Mouse (Mus musculus) adrenal gland, adult 8-10 months (tissue): ENCODE results near the gene Zfp936. TPM values are rescaled to one million over a fixed set of nuclear protein-coding genes. Genes with fewer than 3 reads are reported as not detected.
"Not testable (repeated sequence)": the region's sequence is repeated elsewhere in the genome, so short reads cannot be mapped to it uniquely, and the experiment has no call there.

Experiments used
- DNase-seq: peaks from one replicate; pipeline ENCODE4 v3.0.0; 2022
- microRNA-seq, 2 experiments: library from miRNA; unstranded; fragments of <30 nt; microRNA quantifications; one replicate each; pipeline ENCODE4 v1.2.0; 2022
- total RNA-seq, 4 experiments: library from RNA; stranded (reverse); gene quantifications; 2 replicates each; pipeline ENCODE4 v1.2.4; 2022

Zfp936 gene
- not detected for total RNA-seq

DNA sequence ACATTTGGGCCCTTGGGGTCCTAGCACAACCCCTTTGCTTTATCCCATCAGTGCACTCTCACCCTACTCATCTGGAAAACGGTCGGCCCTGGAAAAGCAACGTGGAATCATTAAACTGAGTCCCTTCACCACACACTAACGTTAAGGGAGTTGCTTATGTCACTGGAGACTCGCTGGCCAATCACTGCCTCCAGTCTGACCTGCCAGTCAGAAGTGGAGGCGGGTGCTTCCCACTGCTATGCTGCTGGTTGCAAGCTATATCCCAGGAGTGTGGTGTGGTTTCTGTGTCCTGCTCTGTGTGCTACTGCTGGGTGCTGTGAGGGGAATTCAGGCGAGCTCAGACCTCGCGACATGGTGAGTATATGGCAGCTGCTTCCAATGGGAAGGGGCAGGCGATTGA is at the start of gene Zfp936:
Gene Zfp936 (plus strand): TSS at position 301 of the 400 bp plus-strand sequence.
- not testable (repeated sequence) for DNase-seq

- DNase-seq: no peak
Observed at GRCm38 (mm10) chr7:43077831-43078230, 36.2 kb upstream of the Zfp936 start.

GRCm38 (mm10) chr7:43128691-43129090 is 14.7 kb downstream of the Zfp936 start:
- not testable (repeated sequence) for DNase-seq

- DNase-seq: not testable (repeated sequence)
Observed at GRCm38 (mm10) chr7:43164121-43164520, 50.1 kb downstream of the Zfp936 start.

DNA sequence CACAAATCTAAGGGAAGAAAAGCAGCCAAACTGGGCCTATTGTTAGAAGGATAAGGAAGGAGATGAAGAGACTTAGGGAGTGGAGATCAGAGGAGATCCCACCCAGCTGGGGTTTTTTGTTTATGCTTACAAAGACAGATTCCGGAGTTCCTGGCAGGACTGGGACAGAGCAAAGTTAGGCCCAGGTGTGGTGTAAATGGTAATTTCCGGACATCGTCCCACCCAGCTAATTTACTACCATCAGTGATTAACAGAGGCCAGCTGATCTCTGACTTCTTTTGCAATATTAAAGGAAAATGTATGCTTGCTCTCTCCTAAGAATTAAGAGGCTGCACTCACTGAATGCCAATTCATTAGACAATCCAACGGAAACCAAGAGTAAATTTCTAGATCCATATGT is 53.1 kb downstream of the Zfp936 start:
- DNase-seq: not testable (repeated sequence)

GRCm38 (mm10) chr7:43167811-43168210 is 53.8 kb downstream of the Zfp936 start:
- not testable (repeated sequence) for DNase-seq

GRCm38 (mm10) chr7:43168212-43168611 is 54.2 kb downstream of the Zfp936 start:
- not testable (repeated sequence) for DNase-seq

DNA sequence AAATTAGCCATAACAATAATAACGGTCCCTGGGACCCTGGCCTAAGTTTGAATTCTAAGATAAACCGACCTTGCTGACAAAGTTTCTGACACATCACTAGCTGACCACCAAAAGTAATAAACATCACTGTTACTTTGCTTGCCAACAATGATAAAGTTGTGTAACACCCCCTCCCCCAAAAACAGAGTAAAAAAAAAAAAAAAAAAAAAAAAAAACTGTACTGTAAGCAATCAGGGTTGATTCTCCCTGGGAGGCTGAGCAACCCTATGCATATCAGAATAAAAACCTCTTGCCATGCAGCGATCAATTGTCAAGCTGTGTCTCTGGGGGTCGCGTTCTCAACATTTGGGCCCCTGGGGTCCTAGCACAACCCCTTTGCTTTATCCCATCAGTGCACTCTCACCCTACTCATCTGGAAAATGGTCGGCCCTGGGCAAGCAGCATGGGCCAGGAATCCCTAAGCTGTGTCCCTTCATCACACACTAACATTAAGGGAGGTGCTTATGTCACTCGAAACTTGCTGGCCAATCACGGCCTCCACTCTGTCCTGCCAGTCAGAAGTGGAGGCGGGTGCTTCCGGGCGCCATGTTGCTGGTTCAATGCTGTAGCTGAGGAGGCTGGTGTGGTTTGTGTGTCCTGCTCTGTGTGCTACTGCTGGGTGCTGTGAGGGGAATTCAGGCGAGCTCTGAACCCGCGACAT is 63.1 kb downstream of the Zfp936 start:
- DNase-seq: no peak

DNA sequence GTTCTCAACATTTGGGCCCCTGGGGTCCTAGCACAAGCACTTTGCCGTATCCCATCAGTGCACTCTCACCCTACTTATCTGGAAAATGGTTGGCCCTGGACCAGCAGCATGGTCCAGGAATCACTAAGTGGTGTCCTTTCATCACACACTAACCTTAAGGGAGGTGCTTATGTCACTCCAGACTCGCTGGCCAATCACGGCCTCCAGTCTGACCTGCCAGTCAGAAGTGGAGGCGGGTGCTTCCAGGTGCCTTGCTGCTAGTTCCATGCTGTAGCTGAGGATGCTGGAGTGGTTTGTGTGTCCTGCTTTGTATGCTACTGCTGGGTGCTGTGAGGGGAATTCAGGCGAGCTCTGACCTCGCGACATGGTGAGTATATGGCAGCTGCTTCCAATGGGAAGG is 99.8 kb downstream of the Zfp936 start:
- not testable (repeated sequence) for DNase-seq

Small RNA genes lying within 50 kb of the gene (microRNA-seq; reads per million reads assigned to microRNA genes)
- 0 reads per million in 2 experiments for gene Gm22707

Other genes starting within 250 kb of the Zfp936 start
- gene Gm2381, start 247.0 kb upstream of the Zfp936 start, total RNA-seq: under 1 TPM; 0.07 to 0.59 (median 0.33) TPM
- not detected for gene Vmn2r63, start 180.4 kb upstream of the Zfp936 start, total RNA-seq
- gene Gm9268, start 95.5 kb upstream of the Zfp936 start, total RNA-seq: not detected
- gene Zfp715, start 199.1 kb downstream of the Zfp936 start, total RNA-seq: 10 to 100 TPM; 19.4 to 29.3 (median 24.1) TPM
- gene Siglecf, start 237.1 kb downstream of the Zfp936 start, total RNA-seq: not detected